Mouse (Mus musculus) pancreas, adult 10 weeks (tissue): ENCODE measurements around the gene Impad1. TPM values are rescaled to one million over a fixed set of nuclear protein-coding genes. Genes with fewer than 3 reads are reported as not detected.

Experiments
- polyA plus RNA-seq: library from polyadenylated mRNA; stranded (reverse); fragments of 350-450 nt; fragmentation: Illumina TruSeq; extraction: RNeasy Lipid Tissue Mini Kit (QIAGEN cat#74804); gene quantifications from one replicate; pipeline ENCODE4 v1.2.3, GENCODE M21; 2015; ENCODE audit warnings: low read depth, low replicate concordance; ENCODE audit not compliant: insufficient read depth

Gene Impad1
- polyA plus RNA-seq: 5.2 TPM

GRCm38 (mm10) chr4:4792992-4793834 lies at the start of gene Impad1:
Impad1 (minus strand) TSS chr4:4793355.

